Mouse (Mus musculus) MEL-GATA-1-ER (cell line): ENCODE results near the gene Yars2.
A peak's percentile ranks its signal among the peaks of the same experiment; 100 is the strongest.
"Not testable (repeated sequence)": the region's sequence is repeated elsewhere in the genome, so short reads cannot be mapped to it uniquely, and the experiment has no call there.

Source experiments
- DNase-seq: peaks from one replicate; pipeline ENCODE4 v3.0.0-alpha.2; 2012; ENCODE audit warnings: low read depth; ENCODE audit errors: extremely low read depth

The Yars2 gene

GRCm38 (mm10) chr16:16302369-16303137, at the start of gene Yars2:
Gene Yars2, plus strand, starts transcription at chr16:16302965.
- peak; percentile 80 for DNase-seq

- DNase-seq = no peak
These were observed 49.3 kb upstream of the Yars2 start for GRCm38 (mm10) chr16:16253326-16254074.

DNA sequence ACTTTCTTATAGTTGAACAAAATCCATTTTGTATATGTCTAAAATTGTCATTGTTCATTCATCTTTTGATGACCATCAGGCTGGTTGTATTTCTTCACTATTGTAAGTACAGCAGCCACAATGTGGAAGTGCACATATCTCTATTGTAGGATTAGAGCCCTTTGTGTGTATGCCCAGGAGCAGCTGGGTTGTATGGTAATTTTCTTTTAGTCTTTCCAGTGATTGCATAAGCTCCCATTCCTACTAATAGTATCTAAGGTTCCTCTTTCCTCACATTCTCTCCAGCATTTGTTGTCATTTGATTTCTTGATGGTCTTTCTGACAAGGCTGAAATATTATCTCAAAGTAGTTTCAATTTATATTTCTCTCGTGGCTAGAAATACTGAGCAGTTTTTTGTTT, 47.5 kb upstream of the Yars2 start:
- DNase-seq = peak; percentile 6

DNA sequence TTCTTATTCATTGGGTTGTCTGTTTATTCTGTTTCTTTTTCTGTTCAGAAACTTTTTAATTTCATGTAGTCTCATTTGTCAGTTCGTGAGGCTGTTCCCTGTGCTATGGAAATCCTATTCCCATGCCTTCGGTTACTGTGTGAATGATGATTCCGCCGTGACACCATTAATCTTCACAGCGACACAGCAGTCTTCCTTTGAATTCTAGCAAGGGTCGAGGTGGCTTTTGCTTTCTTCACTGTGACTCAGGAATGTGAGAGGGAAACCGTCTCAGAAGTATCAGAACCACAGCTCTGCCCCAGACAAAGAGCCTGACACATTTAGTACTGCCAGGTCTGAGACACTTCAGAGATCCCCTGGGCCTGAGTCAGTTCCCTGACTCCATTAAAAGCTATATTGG, 46.9 kb upstream of the Yars2 start:
- DNase-seq = no peak

DNA sequence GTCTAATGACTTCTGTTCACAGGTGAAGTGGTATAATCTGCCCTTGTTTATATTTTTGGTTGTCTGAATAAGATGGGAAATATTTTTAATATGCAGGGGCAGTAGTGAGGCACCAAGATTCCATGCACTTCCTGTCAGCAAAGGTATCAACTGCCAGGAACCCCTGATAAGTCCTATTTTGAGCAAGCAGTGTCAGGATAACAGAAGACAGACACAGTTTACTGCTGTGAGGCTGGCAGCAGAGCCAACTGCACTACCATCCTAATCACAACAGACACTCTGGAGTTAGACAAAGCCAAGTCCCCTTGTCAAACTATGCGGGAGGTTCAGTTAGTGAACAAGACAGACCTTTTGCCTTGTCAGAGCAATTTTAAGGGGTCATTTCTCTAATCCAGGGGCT, 46.1 kb upstream of the Yars2 start:
- no peak for DNase-seq

DNA sequence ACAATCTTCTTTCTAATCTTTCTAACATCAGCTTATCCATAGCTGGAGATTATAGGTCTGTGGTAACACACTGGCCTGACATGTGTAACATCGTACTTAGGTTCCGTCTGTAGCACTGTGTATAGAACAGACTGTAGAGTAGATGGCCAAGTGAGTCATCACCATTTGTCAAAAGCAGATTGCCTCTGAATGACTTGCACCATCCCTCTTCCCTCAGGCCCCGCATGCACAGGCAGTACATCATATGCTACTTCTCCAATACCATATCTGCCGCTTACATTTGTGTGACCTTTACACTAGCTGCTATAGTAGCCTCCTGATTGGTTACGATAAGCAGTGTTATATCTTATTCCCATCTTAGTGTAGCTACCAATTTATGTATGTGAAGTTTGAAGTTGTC, 41.9 kb upstream of the Yars2 start:
- DNase-seq = no peak

GRCm38 (mm10) chr16:16261481-16261880, 41.3 kb upstream of the Yars2 start:
- DNase-seq = no peak

GRCm38 (mm10) chr16:16262436-16262835, 40.3 kb upstream of the Yars2 start:
- no peak for DNase-seq

- no peak for DNase-seq
These were observed 29.8 kb upstream of the Yars2 start for GRCm38 (mm10) chr16:16272978-16273377.

DNA sequence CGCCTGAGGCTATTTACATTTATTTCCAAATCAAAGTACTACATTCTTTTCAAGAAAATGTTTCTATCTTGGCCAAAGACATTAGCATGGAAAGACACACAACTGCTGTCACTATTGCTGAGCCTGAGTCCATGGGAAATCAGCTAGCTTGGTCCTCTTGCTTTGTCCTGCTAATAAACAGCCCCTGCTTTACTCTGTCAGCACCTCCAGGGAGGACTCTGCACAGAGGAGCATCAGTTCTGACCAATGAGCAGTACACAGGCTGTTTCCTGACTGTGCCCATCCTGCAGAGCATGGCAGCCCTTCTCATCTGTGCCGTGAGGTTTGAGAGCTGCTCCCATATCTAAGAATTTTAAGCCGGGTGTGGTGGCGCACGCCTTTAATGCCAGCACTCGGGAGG, 29.0 kb upstream of the Yars2 start:
- no peak for DNase-seq

DNA sequence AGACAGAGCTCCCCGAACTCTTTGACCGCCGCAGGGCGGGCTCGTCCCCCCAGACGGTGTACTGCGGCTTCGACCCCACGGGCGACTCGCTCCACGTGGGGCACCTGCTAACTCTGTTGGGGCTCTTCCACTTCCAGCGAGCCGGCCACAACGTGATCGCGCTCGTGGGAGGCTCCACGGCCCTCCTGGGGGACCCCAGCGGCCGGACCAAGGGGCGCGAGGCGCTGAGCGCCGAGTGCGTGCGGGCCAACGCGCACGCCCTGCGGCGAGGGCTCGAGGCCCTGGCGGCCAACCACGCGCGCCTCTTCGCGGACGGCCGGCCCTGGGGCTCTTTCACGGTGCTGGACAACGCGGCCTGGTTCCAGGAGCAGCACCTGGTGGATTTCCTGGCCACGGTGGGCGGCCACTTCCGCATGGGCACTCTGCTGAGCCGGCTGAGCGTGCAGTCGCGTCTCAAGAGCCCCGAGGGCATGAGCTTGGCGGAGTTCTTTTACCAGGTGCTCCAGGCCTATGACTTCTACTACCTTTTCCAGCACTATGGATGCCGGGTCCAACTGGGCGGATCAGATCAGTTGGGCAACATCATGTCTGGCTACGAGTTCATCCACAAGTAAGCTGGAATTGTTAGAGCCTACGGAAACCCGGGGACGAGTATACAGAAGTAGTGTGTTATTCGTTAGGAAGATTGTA, 518 bp downstream of the Yars2 start:
- peak; percentile 32 for DNase-seq

DNA sequence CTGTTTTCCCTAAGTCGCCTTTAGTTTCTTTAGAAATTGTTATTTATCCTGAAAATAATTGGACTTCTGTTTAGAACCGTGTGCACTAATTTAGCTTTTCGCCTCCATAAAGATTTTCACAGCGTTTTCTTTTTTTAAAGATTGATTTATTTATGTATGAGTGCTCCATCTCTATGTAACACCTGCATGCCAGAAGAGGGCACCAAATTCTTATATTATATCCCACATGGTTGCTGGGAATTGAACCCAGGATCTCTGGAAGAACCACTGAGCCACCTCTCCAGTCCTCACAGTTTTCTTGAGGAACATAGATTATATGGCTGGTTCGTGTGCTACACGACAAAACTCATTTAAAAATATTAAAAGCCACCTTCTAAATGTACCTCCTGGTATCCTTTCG, 1.1 kb downstream of the Yars2 start:
- DNase-seq = no peak

DNA sequence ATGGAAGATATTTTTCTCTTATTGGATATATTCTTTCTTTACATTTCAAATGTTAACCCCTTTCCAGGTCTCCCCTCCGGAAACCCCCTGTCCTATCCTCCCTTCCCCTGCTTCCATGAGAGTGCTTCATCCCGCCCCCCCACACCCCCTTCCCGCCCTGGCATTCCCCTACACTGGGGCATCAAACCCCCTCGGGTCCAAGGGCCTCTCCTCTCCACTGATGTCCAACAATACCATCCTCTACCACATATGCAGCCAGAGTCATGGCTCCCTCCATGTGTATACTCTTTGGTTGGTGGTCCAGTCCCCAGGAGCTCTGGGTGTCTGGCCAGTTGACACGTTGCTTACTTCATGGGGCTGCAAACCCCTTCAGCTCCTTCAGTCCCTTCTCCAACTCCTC, 8.6 kb downstream of the Yars2 start:
- DNase-seq = no peak

GRCm38 (mm10) chr16:16325775-16326336, 23.1 kb downstream of the Yars2 start:
- DNase-seq = no peak

GRCm38 (mm10) chr16:16346420-16346819, 43.7 kb downstream of the Yars2 start:
- no peak for DNase-seq

- peak; percentile 12 for DNase-seq
These were observed 55.1 kb downstream of the Yars2 start for GRCm38 (mm10) chr16:16357908-16358307.

DNA sequence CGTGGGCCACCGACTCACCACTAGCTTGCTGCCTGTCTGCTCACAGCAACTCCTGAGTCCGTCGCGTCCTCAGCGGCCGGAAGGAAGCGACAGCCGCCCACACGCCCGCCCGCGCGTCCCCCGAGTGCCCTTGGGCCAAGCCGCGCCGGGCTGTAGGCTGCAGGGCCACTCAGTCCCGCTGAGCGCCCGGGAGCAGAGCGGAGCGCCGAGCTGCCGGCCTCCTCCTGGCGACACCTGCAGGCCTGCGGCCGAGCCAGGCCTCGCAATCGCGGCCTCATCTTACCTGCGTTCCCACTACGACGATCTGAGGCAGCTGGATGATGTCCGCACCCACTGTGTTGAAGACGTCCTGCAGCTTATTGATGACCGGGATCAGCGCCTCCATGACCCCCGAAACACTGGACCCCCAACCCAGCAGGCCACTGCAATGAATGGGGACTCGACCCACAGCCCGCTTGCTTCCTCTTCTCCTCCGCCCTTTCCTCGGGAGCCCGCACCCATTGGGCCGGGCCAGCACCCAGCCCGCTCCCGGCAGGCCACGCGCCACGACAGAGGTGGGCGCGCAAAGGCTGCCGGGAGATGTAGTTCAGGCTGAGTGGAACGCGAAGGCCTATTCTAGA, 55.8 kb downstream of the Yars2 start, which contains the start of gene Dnm1l:
Gene Dnm1l (minus strand): TSS at position 479 of the 620 bp plus-strand sequence.
- DNase-seq = peak; percentile 67

DNA sequence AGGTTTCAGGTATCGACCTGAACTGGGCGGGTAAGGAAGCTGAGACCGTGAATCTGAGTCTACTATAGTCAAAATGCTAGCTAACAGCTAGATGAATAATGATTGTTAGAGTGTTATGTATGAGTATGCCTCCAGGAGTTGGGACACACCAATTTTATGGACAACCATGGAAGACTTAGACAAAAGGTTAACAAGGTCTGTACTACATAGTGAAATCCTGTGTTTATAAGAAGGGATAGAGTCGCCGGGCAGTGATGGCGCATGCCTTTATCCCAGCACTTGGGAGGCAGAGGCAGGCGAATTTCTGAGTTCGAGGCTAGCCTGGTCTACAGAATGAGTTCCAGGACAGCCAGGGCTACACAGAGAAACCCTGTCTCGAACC, 56.3 kb downstream of the Yars2 start:
- not testable (repeated sequence) for DNase-seq
